Mouse (Mus musculus) hindbrain, embryonic 11.5 days (tissue): ENCODE results near the gene Atp8b4. TPM values are rescaled to one million over a fixed set of nuclear protein-coding genes. Genes with fewer than 3 reads are reported as not detected.

Source experiments
- ATAC-seq: fragments of 200-750 bp; cut with Nextera tagmentation; 2 replicates; pipeline ENCODE4 v1.8.0; 2017; ENCODE audit warnings: mild to moderate bottlenecking, moderate TSS enrichment, moderate library complexity; ENCODE audit not compliant: low FRiP score
- DNase-seq: peaks from one replicate; pipeline ENCODE4 v3.0.0-alpha.2; 2015; ENCODE audit warnings: low spot score
- H3K27ac ChIP-seq: fragments of 300-500 bp; sonication (generic); 2 replicates; pipeline ENCODE4 v1.5.1; 2014; ENCODE audit warnings: mild to moderate bottlenecking, low read depth, low read length
- H3K27me3 ChIP-seq: fragments of 300-500 bp; sonication (generic); 2 replicates; pipeline ENCODE4 v1.6.1; 2014; ENCODE audit warnings: mild to moderate bottlenecking, low read length, moderate library complexity, mixed read lengths; ENCODE audit not compliant: control insufficient read depth, insufficient read depth
- H3K36me3 ChIP-seq: fragments of 300-500 bp; sonication (generic); 2 replicates; pipeline ENCODE4 v1.6.1; 2014; ENCODE audit warnings: mild to moderate bottlenecking, low read length, moderate library complexity, mixed read lengths; ENCODE audit not compliant: control insufficient read depth, insufficient read depth
- H3K4me1 ChIP-seq: fragments of 300-500 bp; sonication (generic); replicated peaks from 2 replicates; pipeline ENCODE4 v1.6.1; 2014; ENCODE audit warnings: low read length, mixed read lengths; ENCODE audit not compliant: control insufficient read depth, insufficient read depth
- H3K4me2 ChIP-seq: fragments of 300-500 bp; sonication (generic); replicated peaks from 2 replicates; pipeline ENCODE4 v1.6.1; 2014; ENCODE audit warnings: mild to moderate bottlenecking, low read depth, low read length
- H3K4me3 ChIP-seq: fragments of 300-500 bp; sonication (generic); 2 replicates; pipeline ENCODE4 v1.5.1; 2014; ENCODE audit warnings: low read depth, low read length
- H3K9ac ChIP-seq: fragments of 300-500 bp; sonication (generic); 2 replicates; pipeline ENCODE4 v1.6.1; 2014; ENCODE audit warnings: low read depth, low read length
- H3K9me3 ChIP-seq: fragments of 300-500 bp; sonication (generic); 2 replicates; pipeline ENCODE4 v1.6.1; 2016; ENCODE audit warnings: low read length; ENCODE audit not compliant: control insufficient read depth
- WGBS: fragments of 180-500 bp; shearing (Covaris S2); extraction: QIAGEN DNeasy Blood & Tissue Kit; methylation state at CpG from one replicate; pipeline ENCODE4 v1.1.7; 2014; 5-methylcytosine and 5-hydroxymethylcytosine counted together
- polyA plus RNA-seq: library from polyadenylated mRNA; unstranded; fragments of >200 nt; fragmentation: Nextera tagmentation; extraction: Ambion mirVana; gene quantifications from 2 replicates; pipeline ENCODE4 v1.2.1, GENCODE M21; 2014

Atp8b4 gene
- polyA plus RNA-seq, 1 experiment from 2014 or later, result 0.06 TPM

DNA sequence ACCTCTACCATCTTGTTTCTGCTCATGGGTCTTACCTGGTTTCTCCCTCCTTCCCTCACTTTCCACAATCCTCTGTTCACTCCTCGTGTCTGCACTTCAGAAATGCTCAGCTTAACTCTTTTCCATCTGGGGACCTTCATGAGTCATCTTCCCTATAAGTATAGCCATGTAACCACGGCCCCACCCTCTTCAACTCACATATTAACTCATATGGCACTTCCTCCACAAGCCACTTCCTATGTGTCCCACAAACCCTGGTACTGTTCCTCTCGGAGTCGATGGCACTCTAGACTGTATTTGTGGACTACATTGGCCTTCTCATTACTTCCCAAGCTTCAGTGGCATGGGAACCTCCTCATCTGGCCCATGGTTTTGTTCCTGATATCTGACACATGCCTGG is 9.0 kb downstream of the Atp8b4 start:
- DNase-seq (no peak), ATAC-seq (no peak)
- no peaks in the 10 kb centered on the region for H3K36me3 ChIP-seq
- H3K27ac ChIP-seq, result no peak overlapping the region
- WGBS, result 90% methylated on average over 4 of the region's 4 CpGs
- no peaks in the 10 kb centered on the region for H3K9me3 ChIP-seq
- H3K9ac ChIP-seq, result no peak overlapping the region
- H3K4me2 ChIP-seq, result no peak overlapping the region
- H3K4me3 ChIP-seq, result no peak overlapping the region
- H3K27me3 ChIP-seq, result no peaks in the 10 kb centered on the region
- no peaks in the 10 kb centered on the region for H3K4me1 ChIP-seq

DNA sequence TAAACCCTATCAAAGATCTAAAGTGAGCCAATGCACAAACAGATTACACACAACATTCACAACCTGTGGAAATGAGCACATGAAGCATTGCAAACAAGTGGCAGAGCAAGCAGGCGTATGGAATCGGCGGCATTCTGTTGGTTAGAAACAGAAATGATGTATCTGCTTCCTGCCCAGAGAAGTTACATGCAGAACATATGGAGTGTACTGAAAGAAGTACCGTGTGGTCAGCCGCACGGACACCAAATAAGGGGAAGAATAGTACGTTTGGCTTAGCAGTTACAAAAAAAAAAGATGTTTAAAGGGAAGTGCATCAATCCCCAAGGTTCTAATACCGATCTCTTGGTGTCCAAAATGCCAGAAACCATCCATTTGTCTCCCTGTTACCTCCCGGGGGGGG is 9.9 kb downstream of the Atp8b4 start:
- 91% methylated on average over 9 of the region's 9 CpGs for WGBS
- no peak overlapping the region for H3K9ac ChIP-seq
- DNase-seq, result no peak
- H3K36me3 ChIP-seq, result no peaks in the 10 kb centered on the region
- no peak overlapping the region for H3K27ac ChIP-seq
- no peaks in the 10 kb centered on the region for H3K9me3 ChIP-seq
- no peak overlapping the region for H3K4me3 ChIP-seq
- ATAC-seq, result no peak
- H3K4me2 ChIP-seq, result no peak overlapping the region
- no peaks in the 10 kb centered on the region for H3K4me1 ChIP-seq
- no peaks in the 10 kb centered on the region for H3K27me3 ChIP-seq

DNA sequence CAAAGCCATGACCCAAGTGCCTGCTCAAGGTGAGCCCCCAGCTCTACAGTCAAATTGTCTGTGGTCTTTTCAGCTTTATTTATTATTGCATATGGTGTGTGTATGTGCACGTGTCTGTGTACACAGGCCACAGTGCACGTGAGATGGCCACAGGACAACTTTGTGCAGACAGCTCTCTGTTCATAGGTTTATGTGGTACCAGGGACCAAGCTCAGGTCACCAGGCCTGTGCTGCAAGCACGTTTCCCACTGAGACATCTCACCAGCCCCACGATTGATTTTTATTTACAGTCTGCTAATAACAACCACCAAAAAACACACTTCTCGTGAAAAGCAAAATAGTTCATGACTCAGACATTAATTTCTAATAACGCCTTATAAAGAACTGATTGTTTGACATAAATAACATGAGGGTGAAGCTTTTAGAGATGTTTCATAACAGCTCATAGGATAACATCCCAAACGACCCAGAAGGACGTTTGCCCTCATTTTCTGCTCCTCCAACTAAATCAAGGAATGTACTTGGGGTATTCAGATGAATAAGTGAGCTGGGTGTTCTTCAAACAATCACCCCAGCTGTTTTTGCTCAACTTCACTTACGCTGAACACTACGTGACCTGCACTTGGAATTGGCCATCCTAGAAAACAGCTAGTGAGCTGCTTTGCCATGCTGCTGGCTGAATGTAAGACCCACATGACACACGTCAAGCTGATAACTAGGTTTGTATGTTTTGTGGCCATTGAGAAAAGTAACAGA is 15.0 kb downstream of the Atp8b4 start:
- Histone ChIP-seq H3K4me2 (no peak overlapping the region), H3K36me3 (no peaks in the 10 kb centered on the region), H3K9ac (no peak overlapping the region), H3K4me3 (no peak overlapping the region), H3K4me1 (no peaks in the 10 kb centered on the region), H3K9me3 (no peaks in the 10 kb centered on the region), H3K27me3 (no peaks in the 10 kb centered on the region), H3K27ac (no peak overlapping the region)
- DNase-seq, result no peak
- 87% methylated on average over 11 of the region's 11 CpGs for WGBS
- no peak for ATAC-seq

DNA sequence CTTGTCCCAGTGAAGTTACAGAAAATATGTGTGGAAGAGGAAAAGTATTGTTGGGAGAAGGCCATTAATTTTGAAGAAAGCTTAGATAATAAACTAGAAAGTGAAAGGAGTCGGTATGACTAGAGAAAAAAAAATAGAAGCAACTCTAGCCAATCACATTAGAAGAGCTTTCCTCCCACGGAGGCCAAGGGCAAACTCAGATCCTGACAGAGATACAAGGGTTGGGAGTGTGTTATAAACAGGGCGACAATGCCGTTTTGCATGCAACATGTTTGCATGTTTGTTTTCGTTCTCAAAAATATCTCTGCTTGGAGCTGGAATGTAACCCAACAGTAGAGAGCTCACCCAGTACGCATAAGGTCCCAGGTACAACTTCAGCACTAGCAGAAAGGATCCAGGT is 17.1 kb downstream of the Atp8b4 start:
- ATAC-seq (no peak), DNase-seq (no peak)
- 90% methylated on average over 6 of the region's 6 CpGs for WGBS
- Histone ChIP-seq H3K36me3 (no peaks in the 10 kb centered on the region), H3K9ac (no peak overlapping the region), H3K27ac (no peak overlapping the region), H3K9me3 (no peaks in the 10 kb centered on the region), H3K4me1 (no peaks in the 10 kb centered on the region), H3K27me3 (no peaks in the 10 kb centered on the region), H3K4me3 (no peak overlapping the region), H3K4me2 (no peak overlapping the region)

DNA sequence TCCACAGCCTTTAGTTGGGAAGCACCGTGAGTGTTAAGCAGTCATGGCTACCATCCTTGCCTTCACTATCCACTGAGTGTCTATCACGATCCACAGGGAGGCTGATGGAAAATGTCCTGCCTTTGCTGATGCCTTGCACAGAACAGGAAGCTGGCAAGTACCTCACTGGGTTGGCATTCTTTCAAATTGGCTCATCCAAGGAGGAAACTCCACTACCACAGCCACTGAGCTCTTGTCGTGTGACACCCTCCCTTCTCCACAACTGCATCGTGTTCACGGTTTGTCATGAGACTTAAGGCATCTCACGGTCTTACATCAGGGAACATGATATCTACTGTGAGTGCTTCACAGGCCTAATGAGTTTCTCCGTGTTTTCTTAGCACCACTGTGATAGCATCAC is 22.9 kb downstream of the Atp8b4 start:
- DNase-seq (no peak), ATAC-seq (no peak)
- Histone ChIP-seq H3K27me3 (no peaks in the 10 kb centered on the region), H3K4me1 (no peaks in the 10 kb centered on the region), H3K4me3 (no peak overlapping the region), H3K4me2 (no peak overlapping the region), H3K27ac (no peak overlapping the region), H3K9me3 (no peaks in the 10 kb centered on the region), H3K9ac (no peak overlapping the region), H3K36me3 (no peaks in the 10 kb centered on the region)
- WGBS, result 83% methylated on average over 7 of the region's 7 CpGs

DNA sequence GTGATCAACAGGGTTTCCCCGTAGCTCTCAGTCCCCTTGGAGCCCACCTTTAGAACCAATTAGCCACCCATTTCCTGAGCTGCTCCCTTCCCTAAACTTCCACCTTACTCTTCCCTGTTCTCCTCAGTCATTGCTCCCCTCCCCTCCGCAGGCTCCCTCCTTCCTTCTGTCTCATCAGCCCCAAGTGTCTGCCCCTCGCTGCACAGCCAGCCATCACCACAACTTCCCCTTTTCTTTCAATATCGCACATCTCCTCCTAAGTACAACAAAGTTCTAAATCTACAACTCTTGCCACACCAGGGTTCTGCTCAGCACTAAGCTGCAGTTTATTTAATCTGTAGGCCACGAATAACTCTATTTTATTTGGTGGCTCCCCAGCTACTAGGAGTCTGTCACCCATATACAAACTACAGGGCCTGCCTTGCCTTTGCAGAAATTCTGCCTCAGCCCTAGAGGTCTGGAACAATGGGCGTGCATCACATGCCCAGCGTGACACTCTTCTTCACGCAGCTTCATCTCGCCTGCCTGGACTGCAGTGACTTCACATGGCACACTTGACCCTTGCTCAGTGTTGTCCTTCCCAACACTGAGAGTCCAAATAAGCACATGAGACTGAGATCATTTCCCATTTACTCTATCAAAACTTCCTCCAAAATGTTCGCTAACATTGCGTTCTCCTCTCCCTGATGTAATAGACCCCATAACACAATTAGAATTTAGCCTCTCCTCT is 24.6 kb downstream of the Atp8b4 start:
- Histone ChIP-seq H3K36me3 (no peaks in the 10 kb centered on the region), H3K4me2 (no peak overlapping the region), H3K9ac (no peak overlapping the region), H3K27me3 (no peaks in the 10 kb centered on the region), H3K4me3 (no peak overlapping the region), H3K9me3 (no peaks in the 10 kb centered on the region), H3K4me1 (no peaks in the 10 kb centered on the region), H3K27ac (no peak overlapping the region)
- no peak for DNase-seq
- ATAC-seq, result no peak
- 86% methylated on average over 11 of the region's 11 CpGs for WGBS

DNA sequence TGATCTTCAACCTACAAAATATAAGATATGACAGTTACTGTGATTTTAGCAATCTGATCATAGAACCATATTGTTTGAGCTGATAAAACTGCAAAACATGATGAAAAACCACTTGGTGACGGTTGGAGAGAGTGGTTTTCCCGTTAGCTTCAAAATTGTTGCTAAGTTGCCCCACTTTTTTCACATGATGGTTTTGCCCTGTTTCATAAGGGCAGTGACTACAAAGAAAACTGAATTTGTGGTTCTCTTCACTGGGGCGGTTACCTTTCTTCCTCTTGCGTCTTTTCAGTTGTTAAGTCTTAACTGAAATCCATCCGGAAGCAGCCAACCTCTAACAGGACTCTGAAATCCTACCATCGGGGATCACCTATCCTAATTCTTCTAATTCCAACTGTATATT is 26.5 kb downstream of the Atp8b4 start:
- Histone ChIP-seq H3K36me3 (no peaks in the 10 kb centered on the region), H3K4me2 (no peak overlapping the region), H3K27me3 (no peaks in the 10 kb centered on the region), H3K9ac (no peak overlapping the region), H3K9me3 (no peaks in the 10 kb centered on the region), H3K27ac (no peak overlapping the region), H3K4me1 (no peaks in the 10 kb centered on the region), H3K4me3 (no peak overlapping the region)
- no peak for ATAC-seq
- DNase-seq, result no peak
- WGBS, result 88% methylated on average over 6 of the region's 6 CpGs

DNA sequence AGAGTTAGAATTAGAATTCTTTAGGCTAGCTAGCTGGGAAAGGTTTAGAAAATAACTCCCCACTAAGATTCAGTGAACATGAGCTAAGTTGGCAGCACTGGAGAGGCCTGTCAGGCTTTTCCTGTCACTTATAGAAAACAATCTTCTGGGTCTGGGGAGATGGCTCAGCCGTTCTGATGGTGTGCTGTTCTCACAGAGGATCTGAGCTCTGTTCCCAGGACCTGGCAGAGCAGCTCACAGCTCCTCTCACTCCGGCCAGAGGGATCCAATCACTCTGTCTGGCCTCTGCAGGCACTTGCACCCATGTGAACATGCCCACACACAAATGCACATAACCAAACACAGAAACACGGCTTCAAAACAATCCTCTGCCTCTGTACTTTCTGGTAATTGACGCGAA is 27.6 kb downstream of the Atp8b4 start:
- WGBS, result 84% methylated on average over 5 of the region's 5 CpGs
- Histone ChIP-seq H3K9me3 (no peaks in the 10 kb centered on the region), H3K4me3 (no peak overlapping the region), H3K4me2 (no peak overlapping the region), H3K4me1 (no peaks in the 10 kb centered on the region), H3K27me3 (no peaks in the 10 kb centered on the region), H3K27ac (no peak overlapping the region), H3K36me3 (no peaks in the 10 kb centered on the region), H3K9ac (no peak overlapping the region)
- ATAC-seq (no peak), DNase-seq (no peak)

DNA sequence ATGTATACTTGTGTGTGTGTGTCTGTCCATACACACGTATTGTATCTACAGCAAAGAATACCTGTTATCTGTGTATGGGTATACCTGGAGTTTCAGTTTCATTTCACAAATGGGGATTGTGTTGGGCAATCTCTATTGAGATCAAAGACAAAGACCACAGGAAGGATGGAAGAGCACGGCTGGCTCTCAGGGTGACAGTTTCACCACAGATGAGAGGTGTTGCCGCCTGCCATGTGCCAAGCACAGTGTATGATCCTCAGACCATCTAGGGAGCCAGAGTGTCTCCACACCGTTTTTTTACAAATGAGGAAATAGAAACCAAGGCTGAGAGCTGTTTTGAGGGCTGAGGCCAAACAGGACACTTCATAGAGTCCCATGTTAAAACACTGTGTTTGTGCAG is 32.7 kb downstream of the Atp8b4 start:
- Histone ChIP-seq H3K36me3 (no peaks in the 10 kb centered on the region), H3K4me1 (no peaks in the 10 kb centered on the region), H3K4me2 (no peak overlapping the region), H3K9me3 (no peaks in the 10 kb centered on the region), H3K9ac (no peak overlapping the region), H3K4me3 (no peak overlapping the region), H3K27me3 (no peaks in the 10 kb centered on the region), H3K27ac (no peak overlapping the region)
- DNase-seq (no peak), ATAC-seq (no peak)
- 70% methylated on average over 4 of the region's 4 CpGs for WGBS
